Mouse (Mus musculus) heart, adult 2 months (tissue): ENCODE measurements at regions not wholly inside any gene's neighbourhood (a gene's known extent, or its start where the extent isn't known, plus 50 kb on each side); places are given as distances from the start of the nearest gene placed in this dataset.

ENCODE experiments used
- DNase-seq, 2 experiments: peaks; one replicate each; pipeline ENCODE4 v3.0.0; 2021
- H3K27ac ChIP-seq: fragments of 200-600 bp; 2 replicates; pipeline ENCODE4 v1.8.1; 2022
- H3K27me3 ChIP-seq: fragments of 200-500 bp; 2 replicates; pipeline ENCODE4 v1.6.1; 2012; ENCODE audit warnings: mild to moderate bottlenecking, low read length, inconsistent platforms, mixed read lengths; ENCODE audit not compliant: control insufficient read depth, insufficient read depth
- H3K36me3 ChIP-seq: fragments of 200-500 bp; 2 replicates; pipeline ENCODE4 v1.6.1; 2012; ENCODE audit warnings: low read length, inconsistent platforms; ENCODE audit not compliant: control insufficient read depth, insufficient read depth
- H3K4me1 ChIP-seq: fragments of 200-500 bp; 2 replicates; pipeline ENCODE4 v1.6.1; 2011; ENCODE audit warnings: low read length; ENCODE audit not compliant: control insufficient read depth, insufficient read depth
- H3K4me3 ChIP-seq: fragments of 200-600 bp; 2 replicates; pipeline ENCODE4 v1.8.1; 2022
- H3K79me2 ChIP-seq: fragments of 200-500 bp; replicated peaks from 2 replicates; pipeline ENCODE4 v1.6.1; 2012; ENCODE audit warnings: mild to moderate bottlenecking, inconsistent platforms, low read length, moderate library complexity, mixed read lengths; ENCODE audit not compliant: control insufficient read depth, insufficient read depth
- H3K9ac ChIP-seq: fragments of 200-500 bp; 2 replicates; pipeline ENCODE4 v1.6.1; 2012; ENCODE audit warnings: low read depth, mild to moderate bottlenecking, control low read depth, inconsistent platforms, low read length, mixed read lengths
- CTCF ChIP-seq: fragments of 200-600 bp; IDR thresholded peaks from 2 replicates; pipeline ENCODE4 v1.8.1; 2022; ENCODE audit warnings: antibody characterized with exemption, mild to moderate bottlenecking, moderate library complexity
- EP300 ChIP-seq: fragments of 200-500 bp; IDR thresholded peaks from 2 replicates; pipeline ENCODE4 v1.6.1; 2011; ENCODE audit warnings: low read depth, low read length, control low read depth; ENCODE audit not compliant: insufficient read depth
- POLR2A ChIP-seq: fragments of 200-500 bp; IDR thresholded peaks from 2 replicates; pipeline ENCODE4 v1.6.1; 2011; ENCODE audit warnings: mild to moderate bottlenecking, low read depth, low read length, control low read depth; ENCODE audit not compliant: insufficient read depth
- WGBS: fragments of 180-500 bp; shearing (Covaris S2); methylation state at CpG from one replicate; pipeline ENCODE4 v1.1.7; 2018; 5-methylcytosine and 5-hydroxymethylcytosine counted together
- intact Hi-C: fragments of 180-260 bp; cut with DNase I; formaldehyde crosslinking; loops from one replicate; pipeline ENCODE4 v1.15.1; 2025

- H3K9ac ChIP-seq = no peak overlapping the region
- intact Hi-C loops = no loop called here
- no peaks in the 10 kb centered on the region for H3K36me3 ChIP-seq
- H3K27ac ChIP-seq = no peak overlapping the region
- 47% methylated on average over 4 of the region's 4 CpGs for WGBS
- TF ChIP-seq EP300 (no peak), CTCF (no peak), POLR2A (no peak)
- H3K27me3 ChIP-seq = no peaks in the 10 kb centered on the region
- no peaks in the 10 kb centered on the region for H3K4me1 ChIP-seq
- H3K4me3 ChIP-seq = no peak overlapping the region
- no peaks in the 10 kb centered on the region for H3K79me2 ChIP-seq
- DNase-seq = no peak
Observed at GRCm38 (mm10) chr15:51139507-51139906, 2745.2 kb upstream of the Gm7489 start.

DNA sequence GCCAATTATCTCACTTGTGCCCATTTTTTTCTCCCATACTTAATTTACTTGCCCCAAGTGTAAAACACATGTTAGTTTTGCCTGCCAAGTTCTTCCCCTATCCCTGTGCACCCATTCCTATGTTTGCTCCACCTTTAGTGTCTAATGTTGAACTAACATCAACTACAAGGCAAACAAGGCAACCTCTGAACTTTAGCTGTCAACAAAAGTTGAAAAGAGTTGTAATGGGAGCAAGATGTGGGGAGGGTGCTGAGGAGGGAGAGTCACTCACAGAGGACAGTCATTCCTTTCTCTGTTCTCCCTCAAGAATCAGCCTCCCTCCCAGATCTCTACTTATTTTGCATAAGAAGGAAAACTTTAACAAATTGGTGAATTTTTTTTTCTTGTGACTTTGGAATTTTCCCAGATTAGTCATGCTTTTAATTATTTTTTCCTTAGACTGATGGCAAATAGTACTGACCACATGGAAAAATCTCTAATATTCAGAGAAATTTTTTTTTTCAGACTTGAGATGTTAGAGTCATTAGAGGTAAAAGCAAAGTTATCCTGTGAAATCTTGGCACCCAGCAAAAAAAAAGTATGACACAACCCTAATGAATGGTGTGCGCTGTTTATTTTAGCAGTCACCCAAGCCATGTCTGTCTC is 2710.6 kb upstream of the Gm7489 start:
- no peaks in the 10 kb centered on the region for H3K4me1 ChIP-seq
- 87% methylated on average over 1 of the region's 1 CpGs for WGBS
- H3K9ac ChIP-seq = no peak overlapping the region
- TF ChIP-seq EP300 (no peak), CTCF (no peak), POLR2A (no peak)
- H3K4me3 ChIP-seq = no peak overlapping the region
- no peak for DNase-seq
- H3K27ac ChIP-seq = no peak overlapping the region; the same call in 1 of the 2 replicates
- no peaks in the 10 kb centered on the region for H3K27me3 ChIP-seq
- intact Hi-C loops = no loop called here
- H3K36me3 ChIP-seq = no peaks in the 10 kb centered on the region
- no peaks in the 10 kb centered on the region for H3K79me2 ChIP-seq

DNA sequence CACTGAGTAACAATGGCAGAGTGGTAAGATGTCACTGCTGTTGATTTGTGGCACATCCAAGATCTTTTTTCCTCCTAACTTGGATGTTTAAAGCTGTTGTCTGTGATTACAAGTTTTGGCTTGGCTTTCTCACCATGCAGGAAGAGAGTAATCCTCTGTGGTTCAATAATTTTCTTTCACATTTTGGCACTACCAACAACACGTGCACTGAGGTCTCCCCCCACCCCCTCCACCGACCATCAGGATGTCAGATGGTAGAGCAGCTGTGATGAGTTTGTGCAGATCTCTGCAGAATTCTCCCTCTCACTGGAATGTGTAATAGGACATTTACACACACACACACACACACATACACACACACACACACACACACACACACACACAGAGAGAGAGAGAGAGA is 2708.2 kb upstream of the Gm7489 start:
- intact Hi-C loops = no loop called here
- Histone ChIP-seq H3K27me3 (no peaks in the 10 kb centered on the region), H3K36me3 (no peaks in the 10 kb centered on the region), H3K4me3 (no peak overlapping the region), H3K79me2 (no peaks in the 10 kb centered on the region), H3K27ac (no peak overlapping the region), H3K9ac (no peak overlapping the region), H3K4me1 (no peaks in the 10 kb centered on the region)
- TF ChIP-seq EP300 = no peak
- no peak for DNase-seq
- WGBS = 48% methylated on average over 2 of the region's 2 CpGs

- intact Hi-C loops = no loop called here
- no peak overlapping the region for H3K27ac ChIP-seq
- WGBS = 75% methylated on average over 3 of the region's 3 CpGs
Observed at GRCm38 (mm10) chr15:51189134-51189533, 2695.6 kb upstream of the Gm7489 start.

DNA sequence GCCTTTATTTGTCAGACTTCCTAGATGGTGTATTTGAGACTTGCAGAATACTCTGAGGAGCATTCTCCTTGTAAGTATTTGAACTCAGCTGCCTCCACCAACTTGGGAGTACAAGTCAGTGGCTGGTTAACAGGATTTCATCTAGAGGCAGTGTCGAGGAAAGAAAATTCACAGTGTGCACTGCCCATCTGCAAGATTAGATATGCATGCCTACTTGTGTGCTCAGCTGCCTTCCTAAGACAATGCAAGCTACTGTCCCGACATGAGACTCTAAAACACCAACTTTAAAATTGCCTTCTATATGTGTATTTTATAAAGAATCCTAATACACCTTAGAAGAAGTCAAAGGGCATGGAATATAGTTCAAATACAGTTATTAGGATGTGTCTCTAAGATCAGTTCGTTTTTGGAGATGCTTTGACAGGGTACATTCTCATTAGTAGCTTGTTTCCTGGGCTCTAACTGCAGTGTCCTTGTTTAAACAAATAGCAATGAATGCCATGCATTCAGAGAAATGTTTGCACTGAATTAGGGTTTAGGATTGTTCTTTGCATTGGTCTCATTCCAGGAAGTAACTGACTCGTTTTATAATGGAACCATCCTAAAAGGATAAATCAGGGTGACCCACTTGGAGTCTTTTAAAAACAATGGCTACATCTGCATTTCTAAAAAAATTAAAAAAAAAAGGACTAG is 2687.1 kb upstream of the Gm7489 start:
- no peak for DNase-seq
- Histone ChIP-seq H3K27me3 (no peaks in the 10 kb centered on the region), H3K79me2 (no peaks in the 10 kb centered on the region), H3K9ac (no peak overlapping the region), H3K36me3 (no peaks in the 10 kb centered on the region), H3K4me1 (no peaks in the 10 kb centered on the region), H3K4me3 (no peak overlapping the region), H3K27ac (no peak overlapping the region)
- 24% methylated on average over 4 of the region's 4 CpGs for WGBS
- TF ChIP-seq CTCF = no peak
- TF ChIP-seq EP300 = no peak
- no peak for TF ChIP-seq POLR2A
- intact Hi-C loops = no loop called here

More at GRCm38 (mm10) chr15:51189134-51189533, 2695.6 kb upstream of the Gm7489 start:
- TF ChIP-seq EP300 (no peak), POLR2A (no peak), CTCF (no peak)
- Histone ChIP-seq H3K36me3 (no peaks in the 10 kb centered on the region), H3K79me2 (no peaks in the 10 kb centered on the region), H3K4me3 (no peak overlapping the region), H3K4me1 (no peaks in the 10 kb centered on the region), H3K27me3 (no peaks in the 10 kb centered on the region), H3K9ac (no peak overlapping the region)
- DNase-seq = no peak

- Histone ChIP-seq H3K4me1 (no peaks in the 10 kb centered on the region), H3K9ac (no peak overlapping the region), H3K79me2 (no peaks in the 10 kb centered on the region), H3K36me3 (no peaks in the 10 kb centered on the region), H3K27me3 (no peaks in the 10 kb centered on the region), H3K4me3 (no peak overlapping the region), H3K27ac (no peak overlapping the region)
- TF ChIP-seq POLR2A (no peak), EP300 (no peak), CTCF (no peak)
- 73% methylated on average over 2 of the region's 2 CpGs for WGBS
- no peak for DNase-seq
- intact Hi-C loops = no loop called here
Observed at GRCm38 (mm10) chr15:51203351-51203750, 2681.4 kb upstream of the Gm7489 start.
